Mouse (Mus musculus) embryonic facial prominence, embryonic 14.5 days (tissue): ENCODE data around the gene Iqch. TPM values are rescaled to one million over a fixed set of nuclear protein-coding genes. Genes with fewer than 3 reads are reported as not detected.

Experiments
- ATAC-seq: fragments of 200-750 bp; cut with Nextera tagmentation; 2 replicates; pipeline ENCODE4 v1.8.0; 2017; ENCODE audit warnings: low read depth, moderate number of reproducible peaks, moderate TSS enrichment
- DNase-seq: peaks from one replicate; pipeline ENCODE4 v3.0.0-alpha.2; 2015; ENCODE audit warnings: low spot score
- H3K27ac ChIP-seq: fragments of 300-500 bp; sonication (generic); replicated peaks from 2 replicates; pipeline ENCODE4 v1.5.1; 2014; ENCODE audit warnings: low read depth, mild to moderate bottlenecking, low read length, moderate library complexity
- H3K27me3 ChIP-seq: fragments of 300-500 bp; sonication (generic); replicated peaks from 2 replicates; pipeline ENCODE4 v1.6.1; 2014; ENCODE audit warnings: low read length; ENCODE audit not compliant: control insufficient read depth, insufficient read depth
- H3K36me3 ChIP-seq: fragments of 300-500 bp; sonication (generic); 2 replicates; pipeline ENCODE4 v1.6.1; 2014; ENCODE audit warnings: low read length, mixed read lengths; ENCODE audit not compliant: control insufficient read depth, insufficient read depth
- H3K4me1 ChIP-seq: fragments of 300-500 bp; sonication (generic); 2 replicates; pipeline ENCODE4 v1.6.1; 2014; ENCODE audit warnings: antibody characterized with exemption, low read length; ENCODE audit not compliant: control insufficient read depth, insufficient read depth
- H3K4me2 ChIP-seq: fragments of 300-500 bp; sonication (generic); 2 replicates; pipeline ENCODE4 v1.6.1; 2014; ENCODE audit warnings: low read depth, mild to moderate bottlenecking, low read length, moderate library complexity, mixed read lengths
- H3K4me3 ChIP-seq: fragments of 300-500 bp; sonication (generic); 2 replicates; pipeline ENCODE4 v1.5.1; 2014; ENCODE audit warnings: low read depth, mild to moderate bottlenecking, low read length
- H3K9ac ChIP-seq: fragments of 300-500 bp; sonication (generic); 2 replicates; pipeline ENCODE4 v1.6.1; 2014; ENCODE audit warnings: low read depth, mild to moderate bottlenecking, low read length, moderate library complexity, mixed read lengths
- H3K9me3 ChIP-seq: fragments of 300-500 bp; sonication (generic); 2 replicates; pipeline ENCODE4 v1.6.1; 2016; ENCODE audit warnings: low read length; ENCODE audit not compliant: control insufficient read depth
- WGBS: fragments of 180-500 bp; shearing (Covaris S2); extraction: QIAGEN DNeasy Blood & Tissue Kit; methylation state at CpG from one replicate; pipeline ENCODE4 v1.1.7; 2014; 5-methylcytosine and 5-hydroxymethylcytosine counted together
- polyA plus RNA-seq: library from polyadenylated mRNA; unstranded; fragments of >200 nt; fragmentation: Nextera tagmentation; extraction: Ambion mirVana; gene quantifications from 2 replicates; pipeline ENCODE4 v1.2.1, GENCODE M21; 2014

Iqch gene
- polyA plus RNA-seq, 1 experiment from 2014 or later = 0.22 TPM

- ATAC-seq (peak; percentile 97), DNase-seq (peak; percentile 95)
- Histone ChIP-seq H3K9me3 (no peaks in the 10 kb centered on the region), H3K4me3 (peak within 1 kb of the TSS; percentile 75), H3K36me3 (peaks cover 18% of the 10 kb centered on the region), H3K4me1 (peaks cover 5% of the 10 kb centered on the region; the same call in 1 of the 2 replicates), H3K4me2 (peak within 1 kb of the TSS; percentile 72), H3K9ac (peak within 1 kb of the TSS; percentile 87), H3K27me3 (no peaks in the 10 kb centered on the region), H3K27ac (peak within 1 kb of the TSS; percentile 77)
- WGBS = 1% methylated on average over 50 of the region's 58 CpGs
These were observed 224.8 kb downstream of the Iqch start, which contains the start of gene Map2k5 for GRCm38 (mm10) chr9:63377270-63378142. Map2k5 (minus strand) TSS chr9:63377902.

DNA sequence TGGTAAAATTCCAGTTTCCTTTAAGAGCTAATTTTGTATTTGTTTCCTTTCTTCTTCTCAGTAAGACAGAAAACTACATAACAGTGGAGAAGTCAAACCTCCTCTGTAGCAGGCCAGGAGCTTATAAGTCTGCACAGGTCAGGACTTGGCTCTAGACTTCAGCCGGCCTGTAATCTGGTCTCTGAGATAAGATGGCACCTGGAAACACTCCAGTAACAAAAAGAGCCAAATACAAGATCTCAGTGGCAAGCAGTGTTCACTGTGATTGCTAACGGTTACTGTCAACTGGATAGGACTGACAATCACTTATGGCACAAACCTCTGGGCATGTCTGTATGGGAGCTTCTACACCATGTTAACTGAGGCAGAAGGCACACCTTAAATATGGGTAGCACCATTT lies 229.0 kb downstream of the Iqch start:
- WGBS = 92% methylated on average over 2 of the region's 2 CpGs
- Histone ChIP-seq H3K27ac (no peak overlapping the region), H3K27me3 (no peaks in the 10 kb centered on the region), H3K4me3 (no peak overlapping the region), H3K36me3 (peaks cover 39% of the 10 kb centered on the region), H3K9me3 (no peaks in the 10 kb centered on the region), H3K4me2 (no peak overlapping the region), H3K4me1 (peaks cover 8% of the 10 kb centered on the region; the same call in 1 of the 2 replicates), H3K9ac (no peak overlapping the region)
- DNase-seq = no peak
- ATAC-seq = no peak

DNA sequence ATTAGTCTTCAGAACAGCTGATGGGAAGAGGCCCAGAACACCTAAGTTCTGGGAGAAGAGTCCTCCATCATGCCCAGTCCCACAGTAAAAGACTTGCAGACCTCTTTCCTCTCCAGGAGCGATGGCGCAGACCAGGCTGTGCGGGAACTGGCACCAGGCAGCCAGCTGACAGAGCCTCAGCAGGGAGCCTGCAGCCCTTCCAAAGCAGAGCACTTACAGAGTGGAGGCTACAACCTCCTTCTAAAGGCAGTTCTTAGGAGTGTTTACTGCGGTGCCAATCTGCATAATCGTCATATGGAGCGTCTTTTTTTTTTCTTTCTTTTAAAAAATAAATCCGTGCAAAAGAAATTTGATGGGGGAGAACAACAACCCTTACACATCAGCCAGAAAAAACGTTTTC lies 229.8 kb downstream of the Iqch start:
- no peak for ATAC-seq
- no peak overlapping the region for H3K4me2 ChIP-seq
- no peak overlapping the region for H3K27ac ChIP-seq
- no peak overlapping the region for H3K9ac ChIP-seq
- no peak for DNase-seq
- WGBS = 73% methylated on average over 8 of the region's 8 CpGs
- no peak overlapping the region for H3K4me3 ChIP-seq
- H3K27me3 ChIP-seq = no peaks in the 10 kb centered on the region
- peaks cover 8% of the 10 kb centered on the region; the same call in 1 of the 2 replicates for H3K4me1 ChIP-seq
- no peaks in the 10 kb centered on the region for H3K9me3 ChIP-seq
- peaks cover 39% of the 10 kb centered on the region for H3K36me3 ChIP-seq

Other genes with a start within 250 kb of the Iqch start
- gene Map2k5, start 224.6 kb downstream of the Iqch start, polyA plus RNA-seq = 31.3 and 34.1 TPM in 2 replicates
- 35.4 and 39.0 TPM in 2 replicates for gene 2300009A05Rik, start 203.2 kb downstream of the Iqch start, polyA plus RNA-seq
- 26.2 and 27.4 TPM in 2 replicates for gene Aagab, start 167 bp upstream of the Iqch start, polyA plus RNA-seq
- gene Smad3, start 155.5 kb upstream of the Iqch start, polyA plus RNA-seq = 17.0 and 19.3 TPM in 2 replicates